ENCODE assay signal across 17 mouse cellular contexts in the genomic region with DNA sequence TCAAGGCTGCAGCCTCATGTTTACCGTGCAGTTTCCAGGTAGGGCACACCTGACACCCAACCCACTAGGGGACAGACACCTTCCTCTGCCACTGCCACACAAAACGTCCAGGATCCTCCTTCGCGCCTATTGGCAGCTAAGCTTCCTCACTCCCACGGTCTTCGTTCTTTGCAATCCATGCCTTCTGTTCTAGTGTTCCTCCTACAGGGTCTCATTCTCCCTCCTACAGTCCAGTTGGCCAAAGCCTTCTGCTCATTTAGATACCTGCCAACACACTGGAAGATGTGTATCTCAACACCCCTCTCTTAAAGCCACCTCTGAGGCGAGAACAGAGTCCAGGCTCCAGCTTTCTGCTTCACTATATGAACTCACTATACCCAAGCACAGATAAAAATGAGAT. TPM values are rescaled to one million over a fixed set of nuclear protein-coding genes. Genes with fewer than 3 reads are reported as not detected.
A peak's percentile ranks its signal among the peaks of the same experiment; 100 is the strongest.
DNase-seq lines count a peak whose midpoint lies in the region.
"Had no signal": no experiment of that assay in that cellular context is flagged by ENCODE, and none has a peak within 500 bp of the region (broad histone marks: within the 10 kb centered on the region; RNA-seq: fewer than 3 reads in every experiment).

No protein-coding gene starts in this region.

- peak; percentile 54 for DNase-seq in layer of hippocampus, adult 11-12 months (ENCODE audit: low spot score)
- no peak for DNase-seq in layer of hippocampus, postnatal 10 days (ENCODE audit: low spot score in 2 of 2)
- DNase-seq in right cerebral cortex, adult 18-20 months: peak; percentile 76
- no peak for DNase-seq in right cerebral cortex, postnatal 14 days
- DNase-seq in brain, adult 2 months (ENCODE audit: low read depth, low spot score): peak; percentile 87
- DNase-seq in lung, postnatal 4 days: no peak
- no peak for DNase-seq in ovary, postnatal 36 days (ENCODE audit: low spot score)
- DNase-seq: adrenal gland, adult 8-10 months; cerebellum, adult 2 months; cerebellum, postnatal 36 days; embryo, embryonic 11 days; gastrocnemius, postnatal 14 days; heart, adult 11 months; kidney, adult 2 months; liver, postnatal 0 days; thymus, adult 18-20 months; thymus, postnatal 4 days had no signal

RNA-seq across cellular contexts. Expression of gene Etv5, which starts 21.6 kb away (rescaled TPM):
- 10 to 100 TPM; 38.8 to 39.7 TPM for total RNA-seq in layer of hippocampus, postnatal 10 days (2021)

Comparison
In these comparisons a context has a peak if more than half of its experiments do, and no peak if none do; other contexts are left out.
1. DNase-seq: peak in layer of hippocampus, adult 11-12 months (single experiment), right cerebral cortex, adult 18-20 months (single experiment) and brain, adult 2 months (single experiment); none in layer of hippocampus, postnatal 10 days (0 of 2), right cerebral cortex, postnatal 14 days (single experiment), lung, postnatal 4 days (0 of 2) and ovary, postnatal 36 days (single experiment).